Mouse (Mus musculus): Measurements from ENCODE around the gene Fam178b. TPM values are rescaled to one million over a fixed set of nuclear protein-coding genes. Genes with fewer than 3 reads are reported as not detected.
A peak's percentile ranks its signal among the peaks of the same experiment; 100 is the strongest.

Gene Fam178b
- polyA plus RNA-seq, 1 experiment from 2014 or later = 0.25 TPM

GRCm38 (mm10) chr1:36533546-36533945 lies 149.4 kb downstream of the Fam178b start:
- ATAC-seq = no peak
- H3K27me3 ChIP-seq (replicated peaks) = no peaks in the 10 kb centered on the region
- H3K9me3 ChIP-seq = no peaks in the 10 kb centered on the region
- 0 out of 2 replicates have a peak, but pooled peaks cover 3% of the 10 kb centered on the region for H3K4me1 ChIP-seq (replicated peaks)
- 0 out of 2 replicates have a peak, but pooled peaks cover 3% of the 10 kb centered on the region for H3K36me3 ChIP-seq
- H3K9ac ChIP-seq = no peak overlapping the region
- no peak overlapping the region for H3K27ac ChIP-seq
- whole genome bisulfite sequencing = 80% methylated on average over 6 of the region's 6 CpGs
- H3K4me2 ChIP-seq (replicated peaks) = no peak overlapping the region
- H3K4me3 ChIP-seq (replicated peaks) = no peak overlapping the region

GRCm38 (mm10) chr1:36531461-36531860 lies 151.5 kb downstream of the Fam178b start:
- Histone ChIP-seq H3K9ac (no peak overlapping the region), H3K9me3 (no peaks in the 10 kb centered on the region), H3K4me1 (replicated peaks) (0 out of 2 replicates have a peak, but pooled peaks cover 3% of the 10 kb centered on the region), H3K27me3 (replicated peaks) (no peaks in the 10 kb centered on the region), H3K27ac (no peak overlapping the region), H3K4me3 (replicated peaks) (no peak overlapping the region), H3K4me2 (replicated peaks) (no peak overlapping the region), H3K36me3 (peaks cover 5% of the 10 kb centered on the region; the same call in 1 of the 2 replicates)
- 85% methylated on average over 12 of the region's 12 CpGs for WGBS
- no peak for ATAC-seq

- H3K9me3 ChIP-seq = no peaks in the 10 kb centered on the region
- no peak overlapping the region for H3K4me2 ChIP-seq (replicated peaks)
- 93% methylated on average over 7 of the region's 7 CpGs for WGBS
- no peak overlapping the region for H3K4me3 ChIP-seq (replicated peaks)
- no peak overlapping the region for H3K27ac ChIP-seq
- H3K27me3 ChIP-seq (replicated peaks) = no peaks in the 10 kb centered on the region
- H3K36me3 ChIP-seq = peaks cover 6% of the 10 kb centered on the region; the same call in 1 of the 2 replicates
- H3K9ac ChIP-seq = no peak overlapping the region
- ATAC-seq = no peak
- 0 out of 2 replicates have a peak, but pooled peaks cover 3% of the 10 kb centered on the region for H3K4me1 ChIP-seq (replicated peaks)
Measured at GRCm38 (mm10) chr1:36530962-36531361, 152.0 kb downstream of the Fam178b start.

GRCm38 (mm10) chr1:36530485-36530884 lies 152.5 kb downstream of the Fam178b start:
- peaks cover 6% of the 10 kb centered on the region for H3K36me3 ChIP-seq
- ATAC-seq = no peak
- H3K4me3 ChIP-seq (replicated peaks) = no peak overlapping the region
- H3K4me1 ChIP-seq (replicated peaks) = 0 out of 2 replicates have a peak, but pooled peaks cover 3% of the 10 kb centered on the region
- no peaks in the 10 kb centered on the region for H3K9me3 ChIP-seq
- H3K9ac ChIP-seq = no peak overlapping the region
- H3K27me3 ChIP-seq (replicated peaks) = no peaks in the 10 kb centered on the region
- H3K4me2 ChIP-seq (replicated peaks) = no peak overlapping the region
- H3K27ac ChIP-seq = no peak overlapping the region
- 70% methylated on average over 8 of the region's 8 CpGs for WGBS

- Histone ChIP-seq H3K27ac (no peak overlapping the region), H3K4me1 (replicated peaks) (0 out of 2 replicates have a peak, but pooled peaks cover 2% of the 10 kb centered on the region), H3K4me3 (replicated peaks) (no peak overlapping the region), H3K27me3 (replicated peaks) (no peaks in the 10 kb centered on the region), H3K4me2 (replicated peaks) (no peak overlapping the region), H3K9ac (no peak overlapping the region), H3K36me3 (peaks cover 10% of the 10 kb centered on the region), H3K9me3 (no peaks in the 10 kb centered on the region)
- no peak for ATAC-seq
- 93% methylated on average over 4 of the region's 4 CpGs for WGBS
Measured at GRCm38 (mm10) chr1:36529875-36530274, 153.1 kb downstream of the Fam178b start.

- H3K27me3 ChIP-seq (replicated peaks) = no peaks in the 10 kb centered on the region
- H3K27ac ChIP-seq = no peak overlapping the region
- no peak for ATAC-seq
- H3K36me3 ChIP-seq = peaks cover 12% of the 10 kb centered on the region
- WGBS = 87% methylated on average over 4 of the region's 4 CpGs
- H3K4me2 ChIP-seq (replicated peaks) = no peak overlapping the region
- no peaks in the 10 kb centered on the region for H3K4me1 ChIP-seq (replicated peaks)
- no peak overlapping the region for H3K4me3 ChIP-seq (replicated peaks)
- no peak overlapping the region for H3K9ac ChIP-seq
- no peaks in the 10 kb centered on the region for H3K9me3 ChIP-seq
Measured at GRCm38 (mm10) chr1:36529274-36529673, 153.7 kb downstream of the Fam178b start.

- H3K9me3 ChIP-seq = no peaks in the 10 kb centered on the region
- H3K27me3 ChIP-seq (replicated peaks) = no peaks in the 10 kb centered on the region
- H3K4me1 ChIP-seq (replicated peaks) = 0 out of 2 replicates have a peak, but pooled peaks cover 5% of the 10 kb centered on the region
- no peak for ATAC-seq
- H3K9ac ChIP-seq = no peak overlapping the region
- no peak overlapping the region for H3K4me2 ChIP-seq (replicated peaks)
- no peak overlapping the region for H3K27ac ChIP-seq
- no peak overlapping the region for H3K4me3 ChIP-seq (replicated peaks)
- H3K36me3 ChIP-seq = peaks cover 12% of the 10 kb centered on the region
- WGBS = 31% methylated on average over 1 of the region's 1 CpGs
Measured at GRCm38 (mm10) chr1:36528351-36528750, 154.6 kb downstream of the Fam178b start.

GRCm38 (mm10) chr1:36526903-36527302 lies 156.1 kb downstream of the Fam178b start:
- Histone ChIP-seq H3K4me2 (replicated peaks) (no peak overlapping the region), H3K36me3 (peaks cover 12% of the 10 kb centered on the region), H3K27me3 (replicated peaks) (no peaks in the 10 kb centered on the region), H3K9me3 (no peaks in the 10 kb centered on the region), H3K4me3 (replicated peaks) (no peak overlapping the region), H3K27ac (no peak overlapping the region), H3K9ac (no peak overlapping the region), H3K4me1 (replicated peaks) (0 out of 2 replicates have a peak, but pooled peaks cover 8% of the 10 kb centered on the region)
- WGBS = 91% methylated on average over 10 of the region's 10 CpGs
- ATAC-seq = no peak

- H3K9ac ChIP-seq = no peak overlapping the region
- no peaks in the 10 kb centered on the region for H3K27me3 ChIP-seq (replicated peaks)
- no peak overlapping the region for H3K27ac ChIP-seq
- ATAC-seq = no peak
- no peaks in the 10 kb centered on the region for H3K9me3 ChIP-seq
- peaks cover 23% of the 10 kb centered on the region for H3K36me3 ChIP-seq
- 87% methylated on average over 12 of the region's 12 CpGs for WGBS
- H3K4me1 ChIP-seq (replicated peaks) = 0 out of 2 replicates have a peak, but pooled peaks cover 8% of the 10 kb centered on the region
- H3K4me3 ChIP-seq (replicated peaks) = no peak overlapping the region
- H3K4me2 ChIP-seq (replicated peaks) = no peak overlapping the region
Measured at GRCm38 (mm10) chr1:36525774-36526173, 157.2 kb downstream of the Fam178b start.

GRCm38 (mm10) chr1:36524058-36524457 lies 158.9 kb downstream of the Fam178b start:
- WGBS = 40% methylated on average over 5 of the region's 5 CpGs
- 0 out of 2 replicates have a peak, but pooled peaks cover 8% of the 10 kb centered on the region for H3K4me1 ChIP-seq (replicated peaks)
- no peak overlapping the region for H3K27ac ChIP-seq
- no peak overlapping the region for H3K4me3 ChIP-seq (replicated peaks)
- H3K36me3 ChIP-seq = peaks cover 35% of the 10 kb centered on the region
- no peak overlapping the region for H3K4me2 ChIP-seq (replicated peaks)
- no peak overlapping the region for H3K9ac ChIP-seq
- ATAC-seq = peak; percentile 57
- no peaks in the 10 kb centered on the region for H3K27me3 ChIP-seq (replicated peaks)
- H3K9me3 ChIP-seq = no peaks in the 10 kb centered on the region

- Histone ChIP-seq H3K9ac (no peak overlapping the region), H3K4me1 (replicated peaks) (0 out of 2 replicates have a peak, but pooled peaks cover 8% of the 10 kb centered on the region), H3K9me3 (no peaks in the 10 kb centered on the region), H3K4me2 (replicated peaks) (no peak overlapping the region), H3K4me3 (replicated peaks) (no peak overlapping the region), H3K27ac (0 out of 2 replicates have a peak overlapping the region, but pooled peaks have one; percentile 22), H3K36me3 (peaks cover 35% of the 10 kb centered on the region), H3K27me3 (replicated peaks) (no peaks in the 10 kb centered on the region)
- 55% methylated on average over 9 of the region's 9 CpGs for WGBS
- peak; percentile 47 for ATAC-seq
Measured at GRCm38 (mm10) chr1:36523332-36524013, 159.5 kb downstream of the Fam178b start.

GRCm38 (mm10) chr1:36522210-36522609 lies 160.8 kb downstream of the Fam178b start:
- H3K27me3 ChIP-seq (replicated peaks) = no peaks in the 10 kb centered on the region
- WGBS = 93% methylated on average over 7 of the region's 7 CpGs
- no peak overlapping the region for H3K4me2 ChIP-seq (replicated peaks)
- 0 out of 2 replicates have a peak, but pooled peaks cover 8% of the 10 kb centered on the region for H3K4me1 ChIP-seq (replicated peaks)
- H3K27ac ChIP-seq = no peak overlapping the region
- H3K9me3 ChIP-seq = no peaks in the 10 kb centered on the region
- H3K4me3 ChIP-seq (replicated peaks) = no peak overlapping the region
- no peak overlapping the region for H3K9ac ChIP-seq
- peaks cover 35% of the 10 kb centered on the region for H3K36me3 ChIP-seq
- ATAC-seq = no peak

GRCm38 (mm10) chr1:36519626-36520025 lies 163.4 kb downstream of the Fam178b start:
- H3K9me3 ChIP-seq = no peaks in the 10 kb centered on the region
- 58% methylated on average over 11 of the region's 11 CpGs for WGBS
- H3K27ac ChIP-seq = no peak overlapping the region
- H3K9ac ChIP-seq = no peak overlapping the region
- H3K4me1 ChIP-seq (replicated peaks) = peaks cover 12% of the 10 kb centered on the region; the same call in 1 of the 2 replicates
- H3K4me3 ChIP-seq (replicated peaks) = no peak overlapping the region
- ATAC-seq = no peak
- H3K36me3 ChIP-seq = peaks cover 26% of the 10 kb centered on the region
- no peaks in the 10 kb centered on the region for H3K27me3 ChIP-seq (replicated peaks)
- no peak overlapping the region for H3K4me2 ChIP-seq (replicated peaks)
